Mouse (Mus musculus) urinary bladder, postnatal 25 days (tissue): ENCODE data around the gene Ube2l3.
"Not testable (repeated sequence)": the region's sequence is repeated elsewhere in the genome, so short reads cannot be mapped to it uniquely, and the experiment has no call there.

Experiments
- DNase-seq: peaks from one replicate; pipeline ENCODE4 v3.0.0; 2022; ENCODE audit warnings: low spot score

Gene Ube2l3

DNA sequence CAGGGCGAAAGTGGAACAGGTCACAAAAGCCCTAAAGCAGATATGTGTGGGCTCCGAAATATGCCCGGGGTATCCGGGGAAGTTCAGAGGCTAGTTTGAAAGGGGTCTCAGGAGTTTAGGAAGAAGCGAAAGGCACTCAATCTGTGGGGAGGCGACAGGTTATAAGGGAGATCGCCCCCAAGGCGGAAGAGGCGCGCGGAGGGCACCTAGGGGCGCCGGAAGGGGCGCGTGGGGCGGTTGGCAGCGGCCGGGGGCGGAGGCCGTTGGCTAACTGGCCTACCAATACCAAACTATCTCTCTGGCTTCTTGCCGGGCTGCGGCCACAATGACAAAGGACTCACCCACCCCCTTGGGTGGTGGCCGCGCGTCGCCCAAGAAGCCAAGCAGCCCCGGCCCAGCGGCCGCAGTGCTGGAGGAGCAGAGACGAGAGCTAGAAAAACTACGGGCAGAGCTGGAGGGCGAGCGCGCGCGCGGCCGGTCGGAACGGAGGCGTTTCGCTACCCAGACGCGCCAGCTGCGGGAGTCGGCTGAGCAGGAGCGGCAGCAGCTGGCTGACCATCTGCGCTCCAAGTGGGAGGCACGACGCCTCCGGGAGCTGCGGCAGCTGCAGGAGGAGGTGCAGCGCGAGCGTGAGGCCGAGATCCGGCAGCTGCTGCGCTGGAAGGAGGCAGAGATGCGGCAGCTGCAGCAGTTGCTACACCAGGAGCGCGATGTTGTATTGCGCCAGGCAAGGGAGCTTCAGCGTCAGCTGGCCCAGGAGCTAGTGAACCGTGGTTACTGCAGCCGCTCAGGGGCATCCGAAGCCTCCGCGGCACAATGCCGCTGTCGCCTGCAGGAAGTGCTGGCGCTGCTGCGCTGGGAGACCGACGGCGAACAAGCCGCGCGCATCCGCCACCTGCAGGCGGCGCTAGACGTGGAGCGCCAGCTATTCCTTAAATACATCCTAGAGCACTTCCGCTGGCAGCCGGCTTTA is 6.2 kb upstream of the Ube2l3 start, which contains the start of gene Rimbp3:
Gene Rimbp3, plus strand, starts transcription at position 215 of the 973 bp plus-strand sequence.
- DNase-seq, result peak; percentile 80

DNA sequence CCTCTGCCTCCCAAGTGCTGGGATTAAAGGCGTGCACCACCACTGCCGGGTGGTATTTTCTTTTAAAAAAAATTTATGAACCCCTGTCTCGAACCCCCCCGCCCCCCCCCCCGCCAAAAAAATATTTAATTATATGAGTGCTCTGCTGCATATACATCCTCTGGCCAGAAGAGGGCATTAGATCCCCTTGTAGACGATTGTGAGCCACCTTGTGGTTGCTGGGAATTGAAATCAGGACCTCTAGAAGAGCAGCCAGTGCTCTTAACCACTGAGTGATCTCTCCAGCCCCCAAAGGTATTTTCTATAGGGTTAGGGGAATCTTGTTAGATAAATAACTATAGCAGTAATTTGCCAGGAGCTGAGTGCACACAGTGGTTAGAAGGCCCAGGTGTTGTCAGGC is 2.5 kb upstream of the Ube2l3 start:
- no peak for DNase-seq

DNA sequence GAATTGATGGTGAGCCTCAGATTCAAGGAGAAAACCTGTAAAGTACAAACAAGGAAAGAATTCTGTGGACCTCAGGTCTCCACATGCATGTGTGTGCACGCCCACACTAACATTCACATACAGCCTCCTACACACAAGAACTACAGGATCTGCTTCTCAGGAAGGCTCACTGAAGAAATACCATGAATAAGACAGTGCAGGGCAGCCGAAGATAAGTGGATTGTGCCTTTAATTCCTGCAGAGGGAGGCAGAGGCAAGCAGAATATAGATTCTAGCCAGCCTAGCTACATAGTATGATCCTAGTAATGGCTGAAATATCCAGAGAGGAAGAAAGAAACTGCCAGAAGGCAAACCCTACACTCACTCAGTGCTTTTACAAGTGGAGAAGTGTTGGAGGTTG is 472 bp downstream of the Ube2l3 start:
- no peak for DNase-seq

DNA sequence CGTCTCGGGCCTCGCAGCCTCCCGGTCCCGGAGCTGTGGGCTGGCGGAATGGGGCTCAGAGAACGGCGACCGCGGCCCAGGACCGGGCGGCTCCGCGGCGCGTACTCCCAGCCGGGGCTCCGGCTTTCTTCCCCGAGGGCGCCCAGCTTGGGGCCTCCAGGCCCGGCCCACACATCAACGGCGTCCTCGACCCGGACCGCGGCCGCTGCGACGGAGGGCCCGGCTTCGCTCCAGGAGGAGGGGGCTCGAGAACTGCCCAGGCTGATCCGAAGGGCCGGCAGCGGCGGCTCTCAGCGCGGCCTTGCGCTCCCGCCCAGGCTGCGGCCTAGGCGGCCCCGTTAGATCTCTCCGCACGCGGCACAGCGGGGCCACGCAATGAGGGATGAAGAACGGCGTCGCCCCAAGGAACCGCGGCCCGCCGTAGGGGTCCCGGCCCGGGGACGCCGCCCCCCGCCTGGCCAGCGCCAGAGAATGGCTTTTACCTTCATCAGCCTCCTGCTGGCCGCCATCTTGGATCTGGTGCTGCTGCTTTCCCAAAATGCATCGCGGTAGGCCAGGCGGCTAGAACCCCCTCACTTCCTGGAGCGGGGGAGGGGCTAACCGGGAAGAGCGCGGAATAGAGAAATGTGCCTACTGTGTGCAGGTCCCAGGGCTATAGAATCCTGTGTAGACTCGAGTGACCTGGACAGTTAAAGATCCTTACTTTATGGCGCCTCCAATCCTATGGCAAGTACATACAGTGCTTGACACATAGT is 1.3 kb downstream of the Ube2l3 start:
- DNase-seq, result peak; percentile 73

DNA sequence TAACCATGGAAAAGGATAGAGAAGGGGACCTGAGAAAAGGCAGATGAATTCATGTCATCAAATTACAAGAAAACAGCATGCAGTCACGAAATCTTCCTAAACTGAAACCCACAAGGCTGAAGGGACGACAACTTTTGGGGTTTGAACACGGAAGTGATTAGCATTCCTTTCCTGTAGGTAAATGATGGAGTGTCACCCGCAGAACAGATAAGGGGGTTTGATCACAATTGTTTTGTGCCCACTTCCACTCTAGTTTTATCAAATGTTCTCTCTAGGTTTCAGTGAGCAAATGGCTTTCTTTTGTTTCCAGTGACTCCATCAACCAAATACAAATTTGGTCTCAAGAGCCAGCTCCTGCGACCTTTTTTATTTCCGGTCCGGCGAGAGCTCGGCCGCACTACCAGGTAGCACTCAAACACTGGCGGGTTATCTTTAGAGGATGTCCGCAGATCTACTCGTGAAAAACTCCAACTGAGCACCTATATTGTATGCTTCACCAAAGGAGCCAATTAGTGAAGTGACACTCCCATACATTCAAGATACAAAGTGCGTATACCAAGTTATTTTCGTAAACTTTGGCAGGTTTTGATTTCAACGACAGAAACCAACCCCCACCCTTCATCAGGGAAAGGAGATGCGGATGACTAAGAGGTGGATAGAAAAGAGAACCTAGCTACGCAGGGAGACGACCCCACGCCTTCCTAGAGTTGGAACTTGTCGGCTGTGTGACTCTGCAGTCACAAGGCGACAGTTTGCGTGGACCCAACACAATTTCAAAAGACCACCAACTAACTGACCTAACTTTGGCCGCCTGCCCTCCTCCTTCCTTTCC is 2.1 kb downstream of the Ube2l3 start:
- DNase-seq, result no peak

DNA sequence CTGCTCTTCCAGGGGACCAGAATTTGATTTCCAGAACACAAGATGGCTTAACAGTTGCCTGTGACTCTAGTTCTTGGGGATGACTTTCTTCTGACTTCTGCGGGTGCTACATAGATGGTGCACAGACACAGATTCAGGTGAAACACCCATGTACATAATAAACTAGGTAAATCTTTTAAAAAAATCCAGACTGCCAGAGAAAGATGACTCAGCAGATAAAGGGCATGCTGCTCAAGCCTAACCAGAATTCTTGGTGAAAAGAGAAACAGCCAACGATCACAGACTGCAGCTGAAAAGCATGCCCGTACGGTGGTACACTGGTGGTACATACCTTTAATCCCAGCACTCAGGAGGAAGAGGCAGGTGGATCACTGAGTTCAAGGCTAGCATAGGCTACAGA is 8.6 kb downstream of the Ube2l3 start:
- DNase-seq, result no peak

DNA sequence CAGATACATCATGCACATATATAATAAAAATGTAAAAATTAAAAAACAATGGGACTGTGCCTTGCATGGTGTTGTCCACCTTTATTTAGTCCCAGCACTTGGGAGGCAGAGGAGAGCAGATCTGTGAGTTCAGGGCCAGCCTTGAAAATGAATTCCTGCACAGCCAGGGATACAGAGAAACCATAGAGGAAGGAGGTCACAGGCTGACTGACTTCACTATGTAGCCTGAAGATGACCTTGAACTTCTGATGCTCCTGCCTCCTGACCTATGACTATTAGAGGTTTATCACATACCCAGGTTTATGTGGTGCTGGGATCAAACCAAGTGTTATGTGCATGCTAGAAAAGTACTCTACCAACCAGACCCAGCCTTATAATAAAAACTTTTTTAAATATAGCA is 17.0 kb downstream of the Ube2l3 start:
- no peak for DNase-seq

DNA sequence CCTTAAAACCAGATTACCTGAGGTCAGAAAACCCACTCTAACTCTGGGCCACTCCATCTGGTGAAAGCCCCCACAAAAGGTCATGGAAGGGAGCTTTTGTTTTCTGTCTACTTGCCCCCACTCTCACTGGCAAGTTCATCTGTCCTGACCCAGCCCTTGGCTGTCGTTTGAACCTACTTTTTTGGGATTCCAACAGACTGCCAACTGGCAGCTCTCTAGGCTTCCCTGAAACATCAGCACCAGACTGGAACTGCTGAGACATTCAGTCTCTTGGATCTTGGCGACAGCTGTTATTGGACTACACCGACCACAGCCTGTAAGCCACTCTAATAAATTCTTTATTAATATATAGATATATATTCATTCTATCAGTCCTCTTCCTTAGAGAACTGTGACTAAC is 19.4 kb downstream of the Ube2l3 start:
- DNase-seq, result no peak

DNA sequence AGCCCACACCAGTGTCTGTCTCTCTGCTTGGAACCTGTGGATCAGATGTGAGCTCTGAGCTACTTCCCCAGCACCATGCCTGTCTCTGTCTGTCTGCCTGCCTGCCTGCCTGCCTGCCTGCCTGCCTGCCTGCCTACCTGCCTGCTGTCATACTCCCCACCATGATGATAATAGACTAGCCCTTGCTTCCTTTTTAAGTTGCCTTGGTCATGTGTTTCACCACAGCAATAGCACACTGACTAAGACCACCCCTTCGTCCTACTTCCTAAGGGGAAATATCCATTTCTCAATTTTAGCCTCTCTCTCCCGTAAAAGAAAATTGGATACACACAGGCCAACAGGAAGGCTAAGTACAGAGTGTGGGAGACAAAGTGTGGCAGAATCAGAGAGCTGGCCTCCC is 20.3 kb downstream of the Ube2l3 start:
- no peak for DNase-seq

DNA sequence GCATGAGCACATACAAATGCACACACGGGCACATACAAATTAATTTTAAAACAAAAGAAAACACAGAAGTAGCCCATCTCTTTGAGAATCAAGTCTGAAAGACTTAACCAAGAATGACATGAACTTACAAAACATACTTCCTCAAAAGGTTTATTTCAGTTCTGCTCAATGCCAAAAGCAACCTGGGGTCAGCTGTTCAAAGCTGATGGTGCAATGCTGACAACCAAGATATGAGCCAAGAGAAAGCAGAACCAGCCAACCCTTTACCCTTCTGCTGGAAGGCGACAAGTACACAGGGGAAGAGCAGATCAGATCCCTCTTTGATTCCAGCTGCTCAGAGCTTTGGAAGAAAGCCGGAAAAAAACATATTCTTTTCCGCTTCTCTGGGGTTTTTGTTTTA is 21.1 kb downstream of the Ube2l3 start:
- DNase-seq, result no peak

DNA sequence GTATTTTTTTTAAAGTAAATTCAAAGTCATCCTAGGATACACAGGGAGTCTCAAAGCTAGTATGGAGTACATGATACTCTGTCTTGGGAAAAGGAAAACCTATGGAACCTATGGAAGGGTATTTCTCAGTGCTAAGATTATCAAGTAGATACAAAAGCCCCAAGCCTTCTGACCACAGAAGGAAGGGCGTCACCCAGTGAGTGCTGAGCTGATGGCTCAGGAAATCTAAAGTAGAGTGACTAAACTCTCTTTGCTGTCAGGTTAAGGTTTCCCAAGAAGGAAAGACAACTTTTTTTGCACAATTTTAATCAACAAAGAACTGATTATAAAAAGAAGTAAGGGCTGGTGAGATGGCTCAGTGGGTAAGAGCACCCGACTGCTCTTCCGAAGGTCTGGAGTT is 22.7 kb downstream of the Ube2l3 start:
- DNase-seq, result no peak

DNA sequence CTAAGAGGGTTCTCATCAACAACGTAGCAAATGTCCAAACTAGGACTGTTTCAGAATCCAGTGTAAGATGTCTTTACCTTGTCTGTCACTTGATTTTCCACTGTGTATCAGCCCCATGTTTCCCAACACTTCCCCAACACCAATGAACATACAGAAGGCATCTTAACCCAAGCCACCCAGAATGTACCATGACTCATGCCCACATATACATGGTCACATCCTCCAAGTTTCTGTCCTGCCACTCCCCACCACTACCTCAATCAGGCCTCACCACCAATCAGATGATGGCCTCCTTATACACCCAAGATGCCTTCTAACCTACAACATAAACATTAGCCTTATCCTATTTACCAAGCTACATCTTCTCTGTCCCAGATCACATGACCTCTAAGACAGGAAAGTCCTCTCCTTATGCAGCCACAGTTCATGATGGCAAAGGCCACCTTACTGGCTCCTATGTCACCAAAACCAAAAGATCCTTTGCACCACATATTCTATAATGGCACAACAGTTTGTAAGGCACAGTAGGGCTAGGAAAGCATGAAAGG is 24.8 kb downstream of the Ube2l3 start:
- no peak for DNase-seq

DNA sequence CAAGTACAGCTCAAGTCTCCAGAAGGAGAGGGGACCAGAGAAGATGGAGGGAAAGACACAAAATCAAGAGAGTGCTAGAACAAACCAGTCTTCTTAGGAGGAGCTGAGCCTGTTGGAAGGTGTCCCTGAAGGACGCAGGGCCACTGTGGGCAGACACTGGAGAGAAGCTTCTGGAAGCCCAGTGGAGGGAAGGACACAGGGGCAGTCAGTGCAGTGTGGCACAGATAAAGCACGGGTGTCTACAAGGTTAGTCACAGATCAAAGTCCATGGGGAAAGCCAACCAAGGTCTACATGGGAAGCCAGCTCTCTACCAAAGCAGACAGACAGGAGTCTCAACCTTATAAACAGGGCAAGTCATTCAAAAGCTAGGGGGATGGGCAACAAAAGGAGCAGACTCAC is 26.7 kb downstream of the Ube2l3 start:
- no peak for DNase-seq

DNA sequence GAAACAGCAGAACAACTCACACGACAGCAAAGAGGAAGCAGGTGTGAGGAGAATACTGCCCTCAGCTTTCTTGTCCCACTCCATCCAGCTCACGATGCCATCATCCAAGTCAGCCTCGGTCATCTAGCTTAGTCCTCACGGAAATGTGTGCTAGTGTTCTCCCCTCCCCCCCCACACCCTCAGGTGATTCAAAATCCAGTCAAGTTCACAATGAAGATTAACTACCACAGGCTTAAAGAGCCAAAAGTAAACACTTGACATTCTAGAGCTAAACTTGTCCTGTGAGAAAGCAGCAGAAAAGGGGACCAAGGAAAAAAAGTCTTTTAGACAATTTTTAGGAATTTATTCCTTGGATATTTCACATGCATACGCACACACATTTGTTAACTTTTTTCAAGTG is 34.4 kb downstream of the Ube2l3 start:
- no peak for DNase-seq

DNA sequence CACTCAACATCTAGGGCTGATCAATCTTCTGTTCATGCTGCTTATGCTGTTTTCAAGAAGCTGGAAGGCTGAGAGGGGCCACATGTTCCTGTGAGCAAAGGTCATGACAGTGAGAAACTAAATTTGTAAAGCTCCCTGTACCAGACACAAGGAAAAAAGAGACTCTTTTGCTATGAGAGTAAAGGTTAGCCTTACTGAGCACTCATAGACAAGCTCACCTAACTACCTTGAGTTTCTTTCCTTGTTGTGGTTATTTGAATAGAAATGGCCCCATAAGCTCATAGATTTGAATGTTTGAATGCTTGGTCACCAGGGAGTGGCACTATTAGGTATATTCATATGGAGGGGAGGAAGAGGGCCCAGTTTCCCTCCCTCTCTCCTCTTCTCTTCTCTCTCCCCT is 35.3 kb downstream of the Ube2l3 start:
- DNase-seq, result no peak

DNA sequence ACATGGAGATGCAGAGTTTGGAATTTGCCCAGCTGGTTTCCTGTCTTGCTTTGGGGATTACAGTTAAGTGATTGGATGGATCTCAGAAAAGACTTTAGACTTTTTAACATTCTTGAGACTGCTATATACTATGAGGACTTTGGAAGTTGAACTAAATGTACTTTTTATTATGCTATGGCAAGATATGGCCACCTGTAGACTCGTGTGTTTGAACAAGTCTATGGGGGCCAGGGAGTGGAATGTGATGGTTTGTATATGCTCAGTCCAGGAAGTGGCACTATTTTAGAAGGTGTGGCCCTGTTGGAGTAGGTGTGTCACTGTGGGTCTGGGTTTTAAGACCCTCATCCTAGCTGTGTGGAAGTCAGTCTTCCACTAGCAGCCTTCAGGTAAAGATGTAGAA is 37.0 kb downstream of the Ube2l3 start:
- not testable (repeated sequence) for DNase-seq

DNA sequence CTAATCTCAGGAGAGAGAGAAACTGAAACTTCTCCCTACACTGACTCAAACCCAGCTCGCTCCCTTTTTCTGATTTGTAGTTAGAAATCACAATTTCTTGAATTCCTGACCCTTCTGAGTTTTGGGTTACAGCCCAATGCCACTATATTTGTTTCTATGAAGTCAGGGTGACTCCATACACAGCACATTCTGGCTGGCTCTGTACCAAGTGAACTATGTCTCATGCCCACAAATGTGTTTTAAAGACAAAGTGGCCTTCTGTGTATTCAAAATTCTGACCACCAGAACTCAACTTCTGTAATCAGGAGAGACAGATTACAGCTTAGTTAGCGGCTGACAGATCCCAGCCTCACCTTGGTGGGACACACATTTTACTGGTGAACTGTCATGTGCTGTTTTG is 48.1 kb downstream of the Ube2l3 start:
- no peak for DNase-seq

DNA sequence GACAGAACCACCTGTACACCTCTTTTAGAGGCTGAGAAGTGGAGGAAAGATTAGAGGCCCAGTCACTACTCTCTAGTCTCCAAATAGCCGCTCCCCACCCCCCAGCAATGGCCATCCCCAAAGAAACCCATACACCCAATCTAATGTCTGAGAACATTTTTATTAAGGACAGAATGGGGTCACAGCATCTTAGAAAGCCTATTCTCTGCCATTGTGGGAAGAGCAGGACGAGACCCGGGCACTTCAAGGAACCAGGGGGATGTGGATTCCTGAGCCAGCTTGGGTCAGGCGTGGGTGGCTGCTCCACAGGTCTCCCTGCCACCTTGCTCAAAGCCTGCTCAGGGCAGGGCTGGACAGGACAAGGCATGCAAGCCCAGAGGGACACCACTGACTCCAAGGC is 50.6 kb downstream of the Ube2l3 start:
- DNase-seq, result no peak

DNA sequence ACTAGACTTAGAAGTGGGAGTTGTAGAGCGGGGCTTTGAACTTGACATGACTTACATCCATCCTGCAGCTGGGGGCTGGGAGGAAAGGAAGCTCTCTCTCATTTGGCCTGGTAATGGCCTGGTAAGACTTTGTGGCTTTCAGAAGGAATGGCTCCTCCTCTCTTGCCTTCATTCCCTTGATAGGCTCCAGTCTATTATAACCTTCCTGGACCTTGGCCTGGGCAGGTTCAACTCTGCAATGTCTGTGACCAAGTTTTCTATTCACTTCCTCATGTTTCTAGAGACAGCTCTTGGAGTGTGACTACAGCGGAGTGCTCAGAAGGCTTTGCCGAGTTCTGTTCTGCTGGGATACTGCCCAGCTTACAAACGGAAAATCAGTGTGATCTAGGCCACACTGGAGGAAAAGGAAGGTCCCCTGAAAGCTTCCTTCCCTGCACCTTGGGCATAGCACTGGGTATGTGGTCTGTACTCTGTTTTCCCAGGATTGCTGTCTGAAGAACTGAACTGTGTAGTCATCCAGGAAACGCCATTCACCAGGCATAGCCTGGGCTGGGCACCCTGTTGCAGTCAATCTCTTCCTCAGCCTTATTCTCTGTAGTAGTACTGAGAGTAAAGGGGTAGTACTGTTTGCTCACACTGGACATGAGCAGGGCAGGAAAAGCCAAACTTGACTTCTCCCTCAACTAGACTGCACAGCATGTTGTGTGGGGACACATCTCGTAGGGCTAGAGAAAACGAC is 51.8 kb downstream of the Ube2l3 start:
- DNase-seq, result no peak

DNA sequence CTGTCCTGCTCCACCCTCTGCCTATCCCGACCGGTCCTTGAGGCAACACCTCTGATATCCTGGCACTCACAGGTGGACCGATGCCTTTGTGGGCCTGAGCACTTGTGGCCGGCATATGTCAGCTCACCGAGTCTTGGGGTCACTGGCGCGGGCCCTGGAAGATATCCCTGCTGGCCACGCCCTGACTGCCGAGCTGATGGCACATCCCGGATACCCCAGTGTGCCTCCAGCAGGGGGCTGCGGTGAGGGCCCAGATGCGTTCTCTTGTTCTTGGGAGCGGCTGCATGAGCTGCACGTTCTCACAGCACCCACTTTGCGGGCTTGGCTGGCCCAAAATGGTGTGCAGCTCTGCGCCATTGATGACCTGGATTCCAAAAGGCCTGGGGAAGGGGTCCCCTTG is 54.4 kb downstream of the Ube2l3 start:
- peak; percentile 26 for DNase-seq

DNA sequence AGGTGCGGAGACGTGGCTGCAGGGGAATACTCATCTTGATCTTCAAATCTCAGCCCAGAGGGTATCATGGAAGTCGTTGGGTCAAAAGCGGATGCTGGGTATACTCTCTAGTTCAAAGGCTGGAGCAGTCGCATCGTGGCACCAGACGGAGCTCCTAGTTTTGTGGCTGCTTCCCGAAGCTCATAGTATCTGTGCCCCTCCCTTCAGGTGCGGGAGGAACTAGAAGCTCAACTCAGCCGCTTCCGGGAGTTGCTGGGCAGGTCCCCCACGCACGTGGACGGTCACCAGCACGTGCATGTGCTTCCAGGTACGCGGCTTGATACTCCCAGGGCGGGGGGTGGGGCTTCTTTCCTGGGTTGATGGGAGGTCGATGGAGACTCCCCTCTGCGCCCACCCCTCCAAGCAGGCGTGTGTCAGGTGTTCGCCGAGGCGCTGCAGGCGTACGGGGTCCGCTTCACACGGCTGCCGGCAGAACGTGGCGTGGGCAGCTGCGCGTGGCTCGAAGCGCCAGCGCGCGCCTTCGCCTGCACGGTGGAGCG is 55.0 kb downstream of the Ube2l3 start:
- peak; percentile 25 for DNase-seq
